In the genomic region with DNA sequence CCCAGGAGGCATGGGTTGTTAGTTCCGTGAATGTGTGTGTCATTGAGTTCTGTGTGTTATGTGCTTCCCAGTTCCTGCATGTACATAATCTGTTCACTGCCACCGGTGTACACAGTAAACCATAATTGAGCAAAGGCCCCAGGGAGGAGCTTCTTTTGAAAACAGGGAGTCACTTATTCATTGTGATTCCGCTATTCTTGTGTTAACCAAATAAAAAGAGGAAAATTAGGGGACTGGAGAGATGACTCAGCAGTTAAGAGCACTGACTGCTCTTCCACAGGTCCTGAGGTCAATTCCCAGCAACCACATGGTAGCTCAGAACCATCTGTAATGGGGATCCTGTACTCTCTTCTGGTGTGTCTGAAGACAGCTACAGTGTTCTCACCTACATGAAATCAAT, we compare ENCODE assay signal across 24 mouse cellular contexts. TPM values are rescaled to one million over a fixed set of nuclear protein-coding genes. Genes with fewer than 3 reads are reported as not detected.
A peak's percentile ranks its signal among the peaks of the same experiment; 100 is the strongest.
DNase-seq lines count a peak whose midpoint lies in the region; ATAC-seq and TF ChIP-seq lines count a peak whose summit lies in the region.
"Had no signal": no experiment of that assay in that cellular context is flagged by ENCODE, and none has a peak within 500 bp of the region (broad histone marks: within the 10 kb centered on the region; RNA-seq: fewer than 3 reads in every experiment).

No protein-coding gene starts in this region.

- peak; percentile 51 for DNase-seq in midbrain, embryonic 11.5 days (ENCODE audit: low spot score, missing footprints)
- no peak for DNase-seq in midbrain, postnatal 0 days (ENCODE audit: low spot score)
- DNase-seq in ES-E14 (ENCODE audit: low read depth, low spot score): no peak
- no peak for DNase-seq in heart, adult 8-10 months (ENCODE audit: low spot score)
- DNase-seq: adrenal gland, adult 8-10 months; adrenal gland, postnatal 14 days; adrenal gland, postnatal 36 days; cerebellum, adult 11-12 months; cerebellum, adult 2 months; cerebellum, adult 9-10 months; cerebellum, postnatal 10 days; cerebellum, postnatal 25 days had no signal

- 94% methylated on average over 3 of the region's 3 CpGs for WGBS in midbrain, embryonic 11.5 days
- WGBS in midbrain, postnatal 0 days: 84% methylated on average over 3 of the region's 3 CpGs
- WGBS in intestine, postnatal 0 days: 89% methylated on average over 3 of the region's 3 CpGs

- H3K4me3 ChIP-seq in midbrain, embryonic 11.5 days (ENCODE audit: low read depth, low read length): no peak overlapping the region
- no peak overlapping the region for H3K4me3 ChIP-seq in midbrain, postnatal 0 days (ENCODE audit: low read depth, low read length)
- no peak overlapping the region for H3K4me3 ChIP-seq in ES-E14 (ENCODE audit: insufficient read depth in 1 of 2, low read depth in 1 of 2, low read length in 2 of 2, poor library complexity in 1 of 2, severe bottlenecking in 1 of 2)
- H3K4me3 ChIP-seq in embryonic fibroblast, embryonic 13.5 days (ENCODE audit: insufficient read depth, low read length): no peak overlapping the region
- no peak overlapping the region for H3K4me3 ChIP-seq in intestine, postnatal 0 days (ENCODE audit: low read depth, low read length)
- H3K4me3 ChIP-seq: embryonic facial prominence, embryonic 10.5 days; embryonic facial prominence, embryonic 12.5 days; erythroblast, embryonic 14.5 days; forebrain, embryonic 10.5 days; forebrain, embryonic 12.5 days had no signal

- no peaks in the 10 kb centered on the region for H3K9me3 ChIP-seq in midbrain, embryonic 11.5 days (ENCODE audit: control insufficient read depth, low read length)
- H3K9me3 ChIP-seq in midbrain, postnatal 0 days (ENCODE audit: low read length): no peaks in the 10 kb centered on the region
- no peaks in the 10 kb centered on the region for H3K9me3 ChIP-seq in ES-E14 (ENCODE audit: control insufficient read depth, insufficient read depth, low read depth, low read length)
- H3K9me3 ChIP-seq in intestine, postnatal 0 days (ENCODE audit: control insufficient read depth): no peaks in the 10 kb centered on the region
- H3K9me3 ChIP-seq: embryonic facial prominence, embryonic 10.5 days; embryonic facial prominence, embryonic 12.5 days; forebrain, embryonic 10.5 days; forebrain, embryonic 12.5 days had no signal

- TF ChIP-seq POLR2A in embryonic fibroblast, embryonic 13.5 days (IDR thresholded peaks at IDR 0.05; ENCODE audit: low read depth, low read length): no peak

- H3K4me1 ChIP-seq in midbrain, embryonic 11.5 days (ENCODE audit: control insufficient read depth, insufficient read depth, low read length): no peaks in the 10 kb centered on the region
- no peaks in the 10 kb centered on the region for H3K4me1 ChIP-seq in midbrain, postnatal 0 days (ENCODE audit: insufficient read depth, low read length)
- 0 out of 4 replicates have a peak, but pooled peaks cover 2% of the 10 kb centered on the region in 2 experiments for H3K4me1 ChIP-seq in ES-E14 (ENCODE audit: control insufficient read depth in 2 of 2, insufficient read depth in 2 of 2, low read length in 2 of 2, poor library complexity in 1 of 2)
- H3K4me1 ChIP-seq in embryonic fibroblast, embryonic 13.5 days (ENCODE audit: control insufficient read depth, insufficient read depth, low read length): peaks cover 6% of the 10 kb centered on the region; the same call in 1 of the 2 replicates
- no peaks in the 10 kb centered on the region for H3K4me1 ChIP-seq in intestine, postnatal 0 days (replicated peaks; ENCODE audit: control insufficient read depth, insufficient read depth, low read length)
- H3K4me1 ChIP-seq: embryonic facial prominence, embryonic 10.5 days; embryonic facial prominence, embryonic 12.5 days; forebrain, embryonic 10.5 days; forebrain, embryonic 12.5 days had no signal

- H3K9ac ChIP-seq in midbrain, embryonic 11.5 days (ENCODE audit: low read length): no peak overlapping the region
- no peak overlapping the region for H3K9ac ChIP-seq in midbrain, postnatal 0 days (replicated peaks; ENCODE audit: low read length, poor library complexity, severe bottlenecking)
- no peak overlapping the region for H3K9ac ChIP-seq in ES-E14 (ENCODE audit: insufficient read depth, low read depth, low read length, poor library complexity, severe bottlenecking)
- no peak overlapping the region for H3K9ac ChIP-seq in intestine, postnatal 0 days (ENCODE audit: low read depth, low read length)
- H3K9ac ChIP-seq: embryonic facial prominence, embryonic 12.5 days; forebrain, embryonic 12.5 days had no signal

- H3K36me3 ChIP-seq in midbrain, embryonic 11.5 days (ENCODE audit: control insufficient read depth, insufficient read depth, low read length): no peaks in the 10 kb centered on the region; the same call in 1 of the 2 replicates
- no peaks in the 10 kb centered on the region; the same call in 1 of the 2 replicates for H3K36me3 ChIP-seq in midbrain, postnatal 0 days (ENCODE audit: insufficient read depth, low read length)
- no peaks in the 10 kb centered on the region for H3K36me3 ChIP-seq in ES-E14 (ENCODE audit: control insufficient read depth, insufficient read depth, low read length, poor library complexity, severe bottlenecking)
- peaks cover 4% of the 10 kb centered on the region; the same call in 1 of the 2 replicates for H3K36me3 ChIP-seq in intestine, postnatal 0 days (ENCODE audit: control insufficient read depth, insufficient read depth)

- H3K27ac ChIP-seq in midbrain, embryonic 11.5 days (ENCODE audit: low read depth, low read length): no peak overlapping the region
- no peak overlapping the region for H3K27ac ChIP-seq in midbrain, postnatal 0 days (ENCODE audit: low read depth, low read length)
- H3K27ac ChIP-seq in ES-E14 (ENCODE audit: insufficient read depth, low read depth, low read length, poor library complexity, severe bottlenecking): no peak overlapping the region; the same call in 1 of the 2 replicates
- peak overlapping the region; percentile 47 for H3K27ac ChIP-seq in embryonic fibroblast, embryonic 13.5 days (ENCODE audit: insufficient read depth, low read length)
- H3K27ac ChIP-seq in intestine, postnatal 0 days (ENCODE audit: low read depth, low read length): no peak overlapping the region
- H3K27ac ChIP-seq: embryonic facial prominence, embryonic 10.5 days; embryonic facial prominence, embryonic 12.5 days; forebrain, embryonic 10.5 days; forebrain, embryonic 12.5 days had no signal

- in situ Hi-C loops in ES-E14 (cut with MboI; ENCODE audit: low sequenced_read_pairs in 2 of 2, unreplicated experiment in 2 of 2): no loop called here

- no peaks in the 10 kb centered on the region for H3K27me3 ChIP-seq in midbrain, embryonic 11.5 days (ENCODE audit: control insufficient read depth, insufficient read depth, low read length)
- H3K27me3 ChIP-seq in midbrain, postnatal 0 days (ENCODE audit: insufficient read depth, low read length): no peaks in the 10 kb centered on the region
- no peaks in the 10 kb centered on the region for H3K27me3 ChIP-seq in intestine, postnatal 0 days (replicated peaks; ENCODE audit: control insufficient read depth, insufficient read depth, low read length)
- H3K27me3 ChIP-seq: embryonic facial prominence, embryonic 12.5 days; forebrain, embryonic 12.5 days had no signal

- no peak overlapping the region for H3K4me2 ChIP-seq in midbrain, embryonic 11.5 days
- H3K4me2 ChIP-seq in midbrain, postnatal 0 days (ENCODE audit: low read depth, low read length, poor library complexity, severe bottlenecking): no peak overlapping the region
- H3K4me2 ChIP-seq in intestine, postnatal 0 days (replicated peaks; ENCODE audit: low read depth): no peak overlapping the region
- H3K4me2 ChIP-seq: embryonic facial prominence, embryonic 12.5 days; forebrain, embryonic 12.5 days had no signal

- no peak for ATAC-seq in midbrain, embryonic 11.5 days (ENCODE audit: low FRiP score)
- no peak for ATAC-seq in midbrain, postnatal 0 days (ENCODE audit: low FRiP score)
- ATAC-seq in intestine, postnatal 0 days: no peak
- ATAC-seq: activated CD4-positive, CD25-positive, alpha-beta regulatory T cell, adult 4 months; forebrain, embryonic 14.5 days; forebrain, embryonic 16.5 days had no signal

- no peak for TF ChIP-seq CTCF in midbrain, postnatal 0 days (IDR thresholded peaks at IDR 0.05)
- no peak for TF ChIP-seq CTCF in embryonic fibroblast, embryonic 13.5 days (IDR thresholded peaks at IDR 0.05; ENCODE audit: borderline replicate concordance, insufficient read depth, low read length)
- no peak for TF ChIP-seq CTCF in intestine, postnatal 0 days (IDR thresholded peaks at IDR 0.05; ENCODE audit: low read depth)

TF ChIP-seq in ES-E14, 5 proteins besides CTCF, POLR2A, EP300 and RAD21 (continues in another document):
- 0 out of 2 replicates have a peak, but pooled peaks have one; percentile 24 for TF ChIP-seq MAFK (IDR thresholded peaks at IDR 0.05; ENCODE audit: insufficient read depth, low read depth, low read length)
- TF ChIP-seq CHD2 (IDR thresholded peaks at IDR 0.05; ENCODE audit: low read depth, low read length): no peak

RNA-seq across cellular contexts. Expression of a gene that starts 32.3 kb away (rescaled TPM):
- 0.26 and 0.37 TPM in 2 replicates for polyA plus RNA-seq in midbrain, embryonic 11.5 days (2014; fragmentation: Nextera tagmentation; extraction: Ambion mirVana)
- total RNA-seq in midbrain, postnatal 0 days (2014; rRNA removed): 1.8 and 4.0 TPM in 2 replicates
- polyA plus RNA-seq in midbrain, postnatal 0 days (2015; fragmentation: Nextera tagmentation; extraction: Ambion mirVana): 0.25 and 0.34 TPM in 2 replicates
- 5.6 and 9.5 TPM in 2 replicates for total RNA-seq in ES-E14 (2012; rRNA removed)
- polyA plus RNA-seq in embryonic fibroblast, embryonic 13.5 days (2011; ENCODE audit: insufficient read length, low read depth, missing spikeins): not detected in 2 replicates
- not detected for total RNA-seq in heart, adult 8-10 months (2022)
- 0.24 and 0.26 TPM in 2 replicates for polyA plus RNA-seq in intestine, postnatal 0 days (2015; fragmentation: Nextera tagmentation; extraction: Ambion mirVana)

RNA-seq across cellular contexts. Expression of a gene that starts 37.4 kb away (rescaled TPM):
- polyA plus RNA-seq in midbrain, embryonic 11.5 days (2014; fragmentation: Nextera tagmentation; extraction: Ambion mirVana): 926 and 968 TPM in 2 replicates
- 39.0 and 40.8 TPM in 2 replicates for total RNA-seq in midbrain, postnatal 0 days (2014; rRNA removed)
- polyA plus RNA-seq in midbrain, postnatal 0 days (2015; fragmentation: Nextera tagmentation; extraction: Ambion mirVana): 71.0 and 71.4 TPM in 2 replicates
- 345 and 362 TPM in 2 replicates for total RNA-seq in ES-E14 (2012; rRNA removed)
- 29.2 and 148 TPM in 2 replicates for polyA plus RNA-seq in embryonic fibroblast, embryonic 13.5 days (2011; ENCODE audit: insufficient read length, low read depth, missing spikeins)
- total RNA-seq in heart, adult 8-10 months (2022): 1 to 10 TPM; 1.5 to 4.3 (median 3.4) TPM
- 119 and 128 TPM in 2 replicates for polyA plus RNA-seq in intestine, postnatal 0 days (2015; fragmentation: Nextera tagmentation; extraction: Ambion mirVana)

RNA-seq across cellular contexts. Expression of a gene that starts 50.8 kb away (rescaled TPM):
- 0.25 TPM in 1 of 2 replicates, not detected in the other for polyA plus RNA-seq in midbrain, embryonic 11.5 days (2014; fragmentation: Nextera tagmentation; extraction: Ambion mirVana)
- total RNA-seq in midbrain, postnatal 0 days (2014; rRNA removed): 0.11 TPM in 1 of 2 replicates, not detected in the other
- 0.14 TPM in 1 of 2 replicates, not detected in the other for polyA plus RNA-seq in midbrain, postnatal 0 days (2015; fragmentation: Nextera tagmentation; extraction: Ambion mirVana)
- 0.18 and 0.79 TPM in 2 replicates for total RNA-seq in ES-E14 (2012; rRNA removed)
- not detected in 2 replicates for polyA plus RNA-seq in embryonic fibroblast, embryonic 13.5 days (2011; ENCODE audit: insufficient read length, low read depth, missing spikeins)
- total RNA-seq in heart, adult 8-10 months (2022): not detected
- 0.21 and 0.30 TPM in 2 replicates for polyA plus RNA-seq in intestine, postnatal 0 days (2015; fragmentation: Nextera tagmentation; extraction: Ambion mirVana)
- total RNA-seq: adrenal gland, adult 18-20 months; adrenal gland, adult 8-10 months; adrenal gland, postnatal 14 days; adrenal gland, postnatal 36 days had no signal
- polyA plus RNA-seq: cerebellum, adult 2 months; cortical plate, adult 2 months; erythroblast, embryonic 14.5 days had no signal
